Mouse (Mus musculus): ENCODE results near the gene Rras. TPM values are rescaled to one million over a fixed set of nuclear protein-coding genes. Genes with fewer than 3 reads are reported as not detected.

Gene Rras
- polyA plus RNA-seq, 1 experiment from 2014 or later = 10.1 TPM

GRCm38 (mm10) chr7:45030857-45031256, 13.1 kb downstream of the Rras start:
- Histone ChIP-seq H3K4me1 (replicated peaks; ENCODE audit: control insufficient read depth, insufficient read depth, low read length) (no peaks in the 10 kb centered on the region), H3K27me3 (replicated peaks; ENCODE audit: control insufficient read depth, insufficient read depth, low read length) (no peaks in the 10 kb centered on the region), H3K4me3 (replicated peaks; ENCODE audit: low read length) (no peak overlapping the region), H3K27ac (ENCODE audit: low read length) (no peak overlapping the region), H3K9ac (replicated peaks; ENCODE audit: low read depth, low read length) (no peak overlapping the region), H3K36me3 (ENCODE audit: control insufficient read depth, insufficient read depth) (peaks cover 53% of the 10 kb centered on the region), H3K4me2 (ENCODE audit: low read length) (no peak overlapping the region), H3K9me3 (ENCODE audit: control insufficient read depth, low read length) (no peaks in the 10 kb centered on the region)
- ATAC-seq = no peak
- 94% methylated on average over 8 of the region's 8 CpGs for WGBS

GRCm38 (mm10) chr7:45033722-45034359, 16.1 kb downstream of the Rras start:
- Histone ChIP-seq H3K4me3 (replicated peaks; ENCODE audit: low read length) (no peak overlapping the region), H3K27me3 (replicated peaks; ENCODE audit: control insufficient read depth, insufficient read depth, low read length) (no peaks in the 10 kb centered on the region), H3K9ac (replicated peaks; ENCODE audit: low read depth, low read length) (no peak overlapping the region), H3K4me1 (replicated peaks; ENCODE audit: control insufficient read depth, insufficient read depth, low read length) (no peaks in the 10 kb centered on the region), H3K36me3 (ENCODE audit: control insufficient read depth, insufficient read depth) (peaks cover 70% of the 10 kb centered on the region), H3K9me3 (ENCODE audit: control insufficient read depth, low read length) (no peaks in the 10 kb centered on the region), H3K27ac (ENCODE audit: low read length) (no peak overlapping the region), H3K4me2 (ENCODE audit: low read length) (no peak overlapping the region)
- ATAC-seq = no peak
- 91% methylated on average over 19 of the region's 19 CpGs for WGBS

GRCm38 (mm10) chr7:45035631-45036030, 17.9 kb downstream of the Rras start:
- ATAC-seq = no peak
- Histone ChIP-seq H3K9ac (replicated peaks; ENCODE audit: low read depth, low read length) (no peak overlapping the region), H3K27ac (ENCODE audit: low read length) (no peak overlapping the region), H3K27me3 (replicated peaks; ENCODE audit: control insufficient read depth, insufficient read depth, low read length) (no peaks in the 10 kb centered on the region), H3K4me3 (replicated peaks; ENCODE audit: low read length) (no peak overlapping the region), H3K4me2 (ENCODE audit: low read length) (no peak overlapping the region), H3K9me3 (ENCODE audit: control insufficient read depth, low read length) (no peaks in the 10 kb centered on the region), H3K36me3 (ENCODE audit: control insufficient read depth, insufficient read depth) (peaks cover 78% of the 10 kb centered on the region), H3K4me1 (replicated peaks; ENCODE audit: control insufficient read depth, insufficient read depth, low read length) (no peaks in the 10 kb centered on the region)
- 93% methylated on average over 3 of the region's 3 CpGs for WGBS

- Histone ChIP-seq H3K36me3 (ENCODE audit: control insufficient read depth, insufficient read depth) (peaks cover 76% of the 10 kb centered on the region), H3K4me2 (ENCODE audit: low read length) (no peak overlapping the region), H3K9ac (replicated peaks; ENCODE audit: low read depth, low read length) (no peak overlapping the region), H3K4me3 (replicated peaks; ENCODE audit: low read length) (no peak overlapping the region), H3K4me1 (replicated peaks; ENCODE audit: control insufficient read depth, insufficient read depth, low read length) (no peaks in the 10 kb centered on the region), H3K27me3 (replicated peaks; ENCODE audit: control insufficient read depth, insufficient read depth, low read length) (no peaks in the 10 kb centered on the region), H3K9me3 (ENCODE audit: control insufficient read depth, low read length) (no peaks in the 10 kb centered on the region), H3K27ac (ENCODE audit: low read length) (no peak overlapping the region)
- 91% methylated on average over 11 of the region's 11 CpGs for WGBS
- no peak for ATAC-seq
Measured at GRCm38 (mm10) chr7:45036702-45037101, 18.9 kb downstream of the Rras start.

GRCm38 (mm10) chr7:45037720-45038361, 20.1 kb downstream of the Rras start:
- Histone ChIP-seq H3K9me3 (ENCODE audit: control insufficient read depth, low read length) (no peaks in the 10 kb centered on the region), H3K36me3 (ENCODE audit: control insufficient read depth, insufficient read depth) (peaks cover 77% of the 10 kb centered on the region), H3K4me3 (replicated peaks; ENCODE audit: low read length) (no peak overlapping the region), H3K4me2 (ENCODE audit: low read length) (no peak overlapping the region), H3K27ac (ENCODE audit: low read length) (no peak overlapping the region), H3K9ac (replicated peaks; ENCODE audit: low read depth, low read length) (no peak overlapping the region), H3K4me1 (replicated peaks; ENCODE audit: control insufficient read depth, insufficient read depth, low read length) (no peaks in the 10 kb centered on the region), H3K27me3 (replicated peaks; ENCODE audit: control insufficient read depth, insufficient read depth, low read length) (no peaks in the 10 kb centered on the region)
- 71% methylated on average over 7 of the region's 7 CpGs for WGBS
- peak; percentile 61; the same call in 1 of the 2 replicates for ATAC-seq

- H3K4me2 ChIP-seq (ENCODE audit: low read length) = no peak overlapping the region
- WGBS = 95% methylated on average over 9 of the region's 9 CpGs
- no peak overlapping the region for H3K27ac ChIP-seq (ENCODE audit: low read length)
- no peaks in the 10 kb centered on the region for H3K27me3 ChIP-seq (replicated peaks; ENCODE audit: control insufficient read depth, insufficient read depth, low read length)
- H3K36me3 ChIP-seq (ENCODE audit: control insufficient read depth, insufficient read depth) = peaks cover 75% of the 10 kb centered on the region
- H3K9ac ChIP-seq (replicated peaks; ENCODE audit: low read depth, low read length) = no peak overlapping the region
- no peaks in the 10 kb centered on the region for H3K9me3 ChIP-seq (ENCODE audit: control insufficient read depth, low read length)
- ATAC-seq = no peak
- H3K4me3 ChIP-seq (replicated peaks; ENCODE audit: low read length) = no peak overlapping the region
- H3K4me1 ChIP-seq (replicated peaks; ENCODE audit: control insufficient read depth, insufficient read depth, low read length) = no peaks in the 10 kb centered on the region
Measured at GRCm38 (mm10) chr7:45038411-45038810, 20.6 kb downstream of the Rras start.

GRCm38 (mm10) chr7:45040851-45041250, 23.1 kb downstream of the Rras start:
- 94% methylated on average over 9 of the region's 9 CpGs for WGBS

GRCm38 (mm10) chr7:45043307-45043706, 25.5 kb downstream of the Rras start:
- Histone ChIP-seq H3K4me2 (ENCODE audit: low read length) (no peak overlapping the region), H3K27ac (ENCODE audit: low read length) (no peak overlapping the region), H3K36me3 (ENCODE audit: control insufficient read depth, insufficient read depth) (peaks cover 61% of the 10 kb centered on the region), H3K27me3 (replicated peaks; ENCODE audit: control insufficient read depth, insufficient read depth, low read length) (no peaks in the 10 kb centered on the region), H3K4me1 (replicated peaks; ENCODE audit: control insufficient read depth, insufficient read depth, low read length) (no peaks in the 10 kb centered on the region), H3K4me3 (replicated peaks; ENCODE audit: low read length) (no peak overlapping the region), H3K9me3 (ENCODE audit: control insufficient read depth, low read length) (no peaks in the 10 kb centered on the region), H3K9ac (replicated peaks; ENCODE audit: low read depth, low read length) (no peak overlapping the region)
- no peak for ATAC-seq
- 93% methylated on average over 14 of the region's 14 CpGs for WGBS

More at GRCm38 (mm10) chr7:45040851-45041250, 23.1 kb downstream of the Rras start:
- Histone ChIP-seq H3K9me3 (ENCODE audit: control insufficient read depth, low read length) (no peaks in the 10 kb centered on the region), H3K27ac (ENCODE audit: low read length) (no peak overlapping the region), H3K4me2 (ENCODE audit: low read length) (no peak overlapping the region), H3K9ac (replicated peaks; ENCODE audit: low read depth, low read length) (no peak overlapping the region), H3K27me3 (replicated peaks; ENCODE audit: control insufficient read depth, insufficient read depth, low read length) (no peaks in the 10 kb centered on the region), H3K4me1 (replicated peaks; ENCODE audit: control insufficient read depth, insufficient read depth, low read length) (no peaks in the 10 kb centered on the region), H3K36me3 (ENCODE audit: control insufficient read depth, insufficient read depth) (peaks cover 65% of the 10 kb centered on the region), H3K4me3 (replicated peaks; ENCODE audit: low read length) (no peak overlapping the region)
- ATAC-seq = no peak

GRCm38 (mm10) chr7:45045741-45046140, 28.0 kb downstream of the Rras start:
- Histone ChIP-seq H3K36me3 (ENCODE audit: control insufficient read depth, insufficient read depth) (peaks cover 58% of the 10 kb centered on the region), H3K27me3 (replicated peaks; ENCODE audit: control insufficient read depth, insufficient read depth, low read length) (no peaks in the 10 kb centered on the region), H3K4me3 (replicated peaks; ENCODE audit: low read length) (no peak overlapping the region), H3K9me3 (ENCODE audit: control insufficient read depth, low read length) (no peaks in the 10 kb centered on the region), H3K4me1 (replicated peaks; ENCODE audit: control insufficient read depth, insufficient read depth, low read length) (peaks cover 6% of the 10 kb centered on the region), H3K4me2 (ENCODE audit: low read length) (no peak overlapping the region), H3K27ac (ENCODE audit: low read length) (no peak overlapping the region), H3K9ac (replicated peaks; ENCODE audit: low read depth, low read length) (no peak overlapping the region)
- no peak for ATAC-seq
- 91% methylated on average over 22 of the region's 22 CpGs for WGBS
